Mouse (Mus musculus) thymus, adult 2 months (tissue): ENCODE results near the gene Slc12a9. TPM values are rescaled to one million over a fixed set of nuclear protein-coding genes. Genes with fewer than 3 reads are reported as not detected.
A peak's percentile ranks its signal among the peaks of the same experiment; 100 is the strongest.

ENCODE experiments used
- DNase-seq: peaks from one replicate; pipeline ENCODE4 v3.0.0; 2021
- H3K27ac ChIP-seq: fragments of 200-500 bp; 2 replicates; pipeline ENCODE4 v1.5.1; 2012; ENCODE audit warnings: low read length, control low read depth; ENCODE audit not compliant: control insufficient read depth, insufficient read depth
- H3K27me3 ChIP-seq: fragments of 200-500 bp; 2 replicates; pipeline ENCODE4 v1.6.1; 2012; ENCODE audit warnings: mild to moderate bottlenecking, low read length, moderate library complexity, mixed read lengths; ENCODE audit not compliant: control insufficient read depth, insufficient read depth
- H3K36me3 ChIP-seq: fragments of 200-500 bp; 2 replicates; pipeline ENCODE4 v1.6.1; 2012; ENCODE audit warnings: mild to moderate bottlenecking, low read length, moderate library complexity; ENCODE audit not compliant: control insufficient read depth, insufficient read depth
- H3K4me1 ChIP-seq: fragments of 200-500 bp; replicated peaks from 2 replicates; pipeline ENCODE4 v1.6.1; 2012; ENCODE audit warnings: low read length; ENCODE audit not compliant: control insufficient read depth, insufficient read depth
- H3K4me3 ChIP-seq: fragments of 200-500 bp; 2 replicates; pipeline ENCODE4 v1.5.1; 2012; ENCODE audit warnings: mild to moderate bottlenecking, low read length, control low read depth, moderate library complexity; ENCODE audit not compliant: control insufficient read depth, insufficient read depth
- CTCF ChIP-seq: fragments of 200-500 bp; IDR thresholded peaks from 2 replicates; pipeline ENCODE4 v1.5.1; 2012; ENCODE audit warnings: mild to moderate bottlenecking, control low read depth, low read length, moderate library complexity, borderline replicate concordance; ENCODE audit not compliant: control insufficient read depth, poor library complexity, insufficient read depth; ENCODE audit errors: extremely low read depth
- POLR2A ChIP-seq: fragments of 200-500 bp; IDR thresholded peaks from 2 replicates; pipeline ENCODE4 v1.6.1; 2012; ENCODE audit warnings: mild to moderate bottlenecking, low read length, control low read depth, moderate library complexity; ENCODE audit not compliant: control insufficient read depth, poor library complexity, insufficient read depth; ENCODE audit errors: extremely low read depth
- WGBS: fragments of 180-500 bp; shearing (Covaris S2); methylation state at CpG from one replicate; pipeline ENCODE4 v1.1.7; 2018; 5-methylcytosine and 5-hydroxymethylcytosine counted together
- polyA plus RNA-seq: library from polyadenylated mRNA; depleted of rRNA; stranded (reverse); fragments of >200 nt; gene quantifications from 2 replicates; pipeline ENCODE4 v1.2.3, GENCODE M21; 2012

Gene Slc12a9
- polyA plus RNA-seq, 1 experiment = 39.2 TPM

DNA sequence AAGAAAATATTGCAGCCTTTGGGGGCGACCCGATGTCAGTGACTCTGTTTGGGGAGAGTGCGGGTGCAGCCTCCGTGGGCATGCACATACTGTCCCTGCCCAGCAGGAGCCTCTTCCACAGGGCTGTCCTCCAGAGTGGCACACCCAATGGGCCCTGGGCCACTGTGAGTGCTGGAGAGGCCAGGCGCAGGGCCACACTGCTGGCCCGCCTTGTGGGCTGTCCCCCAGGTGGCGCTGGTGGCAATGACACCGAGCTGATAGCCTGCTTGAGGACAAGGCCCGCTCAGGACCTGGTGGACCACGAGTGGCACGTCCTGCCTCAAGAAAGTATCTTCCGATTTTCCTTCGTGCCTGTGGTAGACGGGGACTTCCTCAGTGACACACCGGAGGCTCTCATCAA lies 42.7 kb downstream of the Slc12a9 start:
- WGBS = 31% methylated on average over 15 of the region's 15 CpGs
- Histone ChIP-seq H3K27me3 (peaks cover 18% of the 10 kb centered on the region; the same call in 1 of the 2 replicates), H3K36me3 (peaks cover 2% of the 10 kb centered on the region), H3K4me3 (no peak overlapping the region), H3K27ac (no peak overlapping the region), H3K4me1 (peaks cover 38% of the 10 kb centered on the region)
- DNase-seq = peak; percentile 50
- TF ChIP-seq POLR2A (no peak), CTCF (0 out of 2 replicates have a peak, but pooled peaks have one; percentile 23)

DNA sequence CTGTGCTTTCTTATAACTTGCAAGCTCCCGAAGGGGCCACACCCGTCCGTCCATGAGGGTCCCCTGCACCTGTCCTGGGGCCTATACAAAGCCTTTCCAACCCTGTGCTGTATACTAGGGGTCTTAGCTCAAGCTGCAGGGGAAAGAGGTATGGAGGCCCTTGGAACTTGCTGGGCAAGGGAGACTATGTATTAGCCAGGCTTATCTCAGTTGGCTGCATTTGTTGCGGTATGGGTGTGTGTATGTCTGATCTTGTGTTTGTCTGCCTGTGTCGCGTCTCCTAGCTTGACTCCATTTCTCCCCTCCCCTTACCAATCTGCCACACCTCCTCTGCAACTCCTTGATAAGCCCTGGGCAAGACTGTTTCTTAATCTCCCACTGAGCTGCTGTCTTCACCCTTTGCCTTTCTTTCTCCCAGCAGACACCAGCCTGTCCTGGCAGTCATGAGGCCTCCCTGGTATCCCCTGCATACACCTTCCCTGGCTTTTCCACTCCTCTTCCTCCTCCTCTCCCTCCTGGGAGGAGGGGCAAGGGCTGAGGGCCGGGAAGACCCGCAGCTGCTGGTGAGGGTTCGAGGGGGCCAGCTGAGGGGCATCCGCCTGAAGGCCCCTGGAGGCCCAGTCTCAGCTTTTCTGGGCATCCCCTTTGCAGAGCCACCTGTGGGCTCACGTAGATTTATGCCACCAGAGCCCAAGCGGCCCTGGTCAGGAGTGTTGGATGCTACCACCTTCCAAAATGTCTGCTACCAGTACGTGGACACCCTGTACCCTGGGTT lies 43.6 kb downstream of the Slc12a9 start:
- Histone ChIP-seq H3K4me3 (no peak overlapping the region), H3K36me3 (no peaks in the 10 kb centered on the region), H3K27me3 (peaks cover 18% of the 10 kb centered on the region; the same call in 1 of the 2 replicates), H3K4me1 (peaks cover 36% of the 10 kb centered on the region), H3K27ac (no peak overlapping the region)
- WGBS = 78% methylated on average over 13 of the region's 13 CpGs
- no peak for DNase-seq
- no peak for TF ChIP-seq CTCF
- no peak for TF ChIP-seq POLR2A

DNA sequence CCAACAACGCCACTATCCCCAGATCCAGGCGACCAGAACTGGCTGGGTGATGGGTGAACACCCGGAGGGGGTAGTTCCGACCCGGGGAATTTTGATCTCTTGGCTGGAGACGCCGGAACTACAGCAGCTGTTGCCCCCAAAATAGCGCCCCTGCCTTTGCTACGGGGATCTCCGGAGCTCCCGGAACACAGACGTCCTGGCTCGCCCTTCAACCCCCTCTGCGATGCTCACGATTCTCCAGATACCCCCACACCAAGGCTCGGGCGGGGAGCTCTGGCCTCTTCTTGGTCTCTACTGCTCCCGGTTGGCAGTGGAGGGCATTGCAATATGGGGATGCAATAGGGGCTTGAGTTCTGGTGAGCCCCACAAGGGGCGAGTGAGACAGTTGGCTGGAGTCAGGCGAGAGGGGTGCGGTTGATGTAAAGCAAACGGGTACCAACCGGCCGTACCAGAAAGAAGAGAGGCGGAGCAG lies 44.4 kb downstream of the Slc12a9 start:
- Histone ChIP-seq H3K27ac (no peak overlapping the region), H3K4me1 (peaks cover 31% of the 10 kb centered on the region), H3K27me3 (peaks cover 18% of the 10 kb centered on the region; the same call in 1 of the 2 replicates), H3K36me3 (no peaks in the 10 kb centered on the region), H3K4me3 (peak overlapping the region; percentile 12; the same call in 1 of the 2 replicates)
- peak; percentile 67 for DNase-seq
- TF ChIP-seq POLR2A = no peak
- TF ChIP-seq CTCF = 0 out of 2 replicates have a peak, but pooled peaks have one; percentile 39
- WGBS = 8% methylated on average over 25 of the region's 25 CpGs

GRCm38 (mm10) chr5:137287953-137288743 lies 45.2 kb downstream of the Slc12a9 start:
- H3K4me3 ChIP-seq = peak overlapping the region; percentile 19; the same call in 1 of the 2 replicates
- H3K27ac ChIP-seq = no peak overlapping the region
- no peaks in the 10 kb centered on the region for H3K36me3 ChIP-seq
- peaks cover 18% of the 10 kb centered on the region; the same call in 1 of the 2 replicates for H3K27me3 ChIP-seq
- WGBS = 2% methylated on average over 58 of the region's 65 CpGs
- DNase-seq = peak; percentile 27
- TF ChIP-seq CTCF (no peak), POLR2A (no peak)
- H3K4me1 ChIP-seq = peaks cover 23% of the 10 kb centered on the region

GRCm38 (mm10) chr5:137287032-137287952 lies 46.1 kb downstream of the Slc12a9 start, which contains the start of gene Ache:
Ache (plus strand) TSS chr5:137287519.
- Histone ChIP-seq H3K4me1 (peaks cover 21% of the 10 kb centered on the region), H3K27ac (no peak within 1 kb of the TSS), H3K27me3 (peaks cover 18% of the 10 kb centered on the region; the same call in 1 of the 2 replicates), H3K4me3 (peak within 1 kb of the TSS; percentile 19; the same call in 1 of the 2 replicates), H3K36me3 (no peaks in the 10 kb centered on the region)
- 7% methylated on average over 40 of the region's 40 CpGs for WGBS
- DNase-seq = peak; percentile 21
- TF ChIP-seq CTCF (0 out of 2 replicates have a peak, but pooled peaks have one; percentile 32), POLR2A (no peak)
